Mouse (Mus musculus) cortical plate, adult 2 months (tissue): Measurements from ENCODE around the gene Sox13.

Experiments used
- CTCF ChIP-seq: fragments of 200-500 bp; IDR thresholded peaks from 2 replicates; pipeline ENCODE4 v1.5.1; 2011; ENCODE audit warnings: mild to moderate bottlenecking, control low read depth, low read length; ENCODE audit not compliant: insufficient read depth; ENCODE audit errors: extremely low read depth
- POLR2A ChIP-seq: fragments of 200-500 bp; IDR thresholded peaks from 2 replicates; pipeline ENCODE4 v1.6.1; 2011; ENCODE audit warnings: mild to moderate bottlenecking, low read length, control low read depth; ENCODE audit not compliant: insufficient read depth; ENCODE audit errors: extremely low read depth

DNA sequence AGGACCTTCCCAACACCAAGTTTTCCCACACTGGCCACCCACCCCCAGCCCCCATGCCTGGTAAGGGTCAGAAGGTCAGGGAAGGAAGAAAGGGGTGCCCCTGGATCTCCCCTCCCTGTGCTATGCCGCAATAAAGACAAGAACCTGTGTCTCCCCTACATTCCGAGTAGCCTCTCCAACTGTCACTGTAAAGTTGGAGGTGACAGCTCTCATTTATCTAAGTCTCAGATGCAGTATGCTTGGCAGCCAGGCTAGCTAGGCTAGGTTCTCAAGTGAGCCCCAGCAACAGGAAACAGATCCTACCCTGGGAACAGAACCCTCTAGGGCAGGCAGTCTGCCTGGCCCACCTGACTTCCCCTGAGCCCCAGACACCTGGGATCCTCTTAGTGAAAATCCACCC is 3.1 kb downstream of the Sox13 start:
- TF ChIP-seq POLR2A (no peak), CTCF (no peak)
